Mouse (Mus musculus) small intestine, adult 2 months (tissue): Measurements from ENCODE around the gene Cadm4. TPM values are rescaled to one million over a fixed set of nuclear protein-coding genes. Genes with fewer than 3 reads are reported as not detected.
A peak's percentile ranks its signal among the peaks of the same experiment; 100 is the strongest.

Experiments used
- H3K27ac ChIP-seq: fragments of 200-500 bp; 2 replicates; pipeline ENCODE4 v1.5.1; 2012; ENCODE audit warnings: low read depth, low read length, control low read depth, inconsistent platforms; ENCODE audit not compliant: insufficient read depth
- H3K27me3 ChIP-seq: fragments of 200-500 bp; 2 replicates; pipeline ENCODE4 v1.6.1; 2012; ENCODE audit warnings: mild to moderate bottlenecking, moderate library complexity, low read length, inconsistent platforms; ENCODE audit not compliant: control insufficient read depth, insufficient read depth
- H3K36me3 ChIP-seq: fragments of 200-500 bp; 2 replicates; pipeline ENCODE4 v1.6.1; 2012; ENCODE audit warnings: mild to moderate bottlenecking, low read length, control low read depth, inconsistent platforms; ENCODE audit not compliant: control insufficient read depth, insufficient read depth
- H3K4me1 ChIP-seq: fragments of 200-500 bp; 2 replicates; pipeline ENCODE4 v1.6.1; 2012; ENCODE audit warnings: low read length, inconsistent platforms, mixed read lengths; ENCODE audit not compliant: control insufficient read depth, insufficient read depth, insufficient read length
- H3K4me3 ChIP-seq: fragments of 200-500 bp; 2 replicates; pipeline ENCODE4 v1.5.1; 2012; ENCODE audit warnings: low read depth, mild to moderate bottlenecking, control low read depth, inconsistent platforms, low read length, moderate library complexity
- CTCF ChIP-seq: fragments of 200-500 bp; IDR thresholded peaks from 2 replicates; pipeline ENCODE4 v1.5.1; 2012; ENCODE audit warnings: low read depth, mild to moderate bottlenecking, control low read depth, inconsistent platforms, low read length, moderate library complexity, mixed read lengths; ENCODE audit not compliant: insufficient replicate concordance, insufficient read length; ENCODE audit errors: extremely low read depth
- POLR2A ChIP-seq: fragments of 200-500 bp; IDR thresholded peaks from 2 replicates; pipeline ENCODE4 v1.6.1; 2012; ENCODE audit warnings: low read depth, mild to moderate bottlenecking, control low read depth, inconsistent platforms, low read length, moderate library complexity
- WGBS: fragments of 180-500 bp; shearing (Covaris S2); methylation state at CpG from one replicate; pipeline ENCODE4 v1.1.7; 2018; 5-methylcytosine and 5-hydroxymethylcytosine counted together
- polyA plus RNA-seq: library from polyadenylated mRNA; depleted of rRNA; stranded (reverse); fragments of >200 nt; gene quantifications from 2 replicates; pipeline ENCODE4 v1.2.3, GENCODE M21; 2012

Gene Cadm4
- polyA plus RNA-seq, 1 experiment: 2.9 TPM

DNA sequence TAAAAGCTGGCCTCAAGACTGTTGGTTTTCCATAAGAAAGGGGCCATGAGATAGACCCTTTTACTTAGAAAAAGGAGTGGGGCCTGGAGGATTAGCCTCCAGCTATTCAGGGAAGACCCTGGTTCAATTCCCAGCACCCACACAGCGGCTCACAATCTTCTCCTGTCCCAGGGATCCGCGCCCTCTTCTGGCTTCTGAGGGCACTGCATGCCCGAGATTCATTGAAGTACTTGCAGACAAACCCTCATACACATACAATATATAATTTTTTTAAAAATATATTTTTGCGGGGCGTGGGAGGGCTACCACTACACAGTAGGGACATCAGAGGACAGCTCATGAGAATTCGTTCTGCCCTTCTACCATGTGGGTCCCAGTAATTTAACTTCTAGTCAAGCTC lies 19.1 kb downstream of the Cadm4 start:
- Histone ChIP-seq H3K27ac (no peak overlapping the region), H3K4me3 (no peak overlapping the region), H3K27me3 (peaks cover 28% of the 10 kb centered on the region), H3K36me3 (no peaks in the 10 kb centered on the region), H3K4me1 (no peaks in the 10 kb centered on the region; the same call in 1 of the 2 replicates)
- peak; percentile 46; the same call in 1 of the 2 replicates for TF ChIP-seq CTCF
- TF ChIP-seq POLR2A: no peak
- 37% methylated on average over 7 of the region's 7 CpGs for WGBS

DNA sequence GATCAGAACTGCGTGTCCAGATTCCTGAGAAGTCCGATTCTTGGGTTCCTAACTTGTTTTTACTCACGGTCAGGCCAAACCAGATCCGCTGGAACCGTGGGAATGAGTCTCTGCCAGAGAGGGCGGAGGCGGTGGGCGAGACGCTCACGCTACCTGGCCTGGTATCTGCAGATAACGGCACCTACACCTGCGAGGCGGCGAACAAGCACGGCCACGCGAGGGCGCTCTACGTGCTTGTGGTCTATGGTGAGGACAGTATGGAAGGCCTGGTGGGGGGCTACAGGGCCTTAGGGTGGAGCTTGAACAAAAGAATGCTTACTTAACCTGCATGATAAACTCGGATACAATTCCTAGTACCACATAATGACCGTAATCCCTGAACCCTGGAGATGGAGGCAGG lies 19.7 kb downstream of the Cadm4 start:
- Histone ChIP-seq H3K4me1 (no peaks in the 10 kb centered on the region; the same call in 1 of the 2 replicates), H3K4me3 (no peak overlapping the region), H3K27ac (no peak overlapping the region), H3K36me3 (no peaks in the 10 kb centered on the region), H3K27me3 (peaks cover 28% of the 10 kb centered on the region)
- TF ChIP-seq CTCF (peak; percentile 38; the same call in 1 of the 2 replicates), POLR2A (no peak)
- WGBS: 37% methylated on average over 21 of the region's 21 CpGs

DNA sequence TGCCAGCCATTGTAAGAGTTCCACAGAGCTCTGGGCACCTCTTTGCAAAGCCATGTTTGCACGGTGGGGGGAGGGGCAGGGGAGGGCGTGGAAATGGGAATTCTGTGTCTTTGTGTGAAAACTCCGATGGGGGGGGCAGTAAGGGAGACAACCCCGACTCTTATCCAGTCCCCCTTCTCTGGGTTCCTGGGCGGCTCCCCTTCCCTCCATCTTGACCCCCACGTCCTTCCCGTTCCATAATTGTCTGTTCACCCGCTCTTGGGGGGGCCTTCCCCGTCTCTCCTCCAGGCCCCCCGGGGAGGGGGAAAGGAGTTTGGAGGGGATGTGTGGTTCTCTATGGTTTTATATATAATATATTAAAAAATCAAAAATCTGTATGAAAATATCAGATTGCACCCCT lies 22.2 kb downstream of the Cadm4 start:
- Histone ChIP-seq H3K36me3 (no peaks in the 10 kb centered on the region), H3K27me3 (peaks cover 28% of the 10 kb centered on the region), H3K27ac (no peak overlapping the region), H3K4me1 (no peaks in the 10 kb centered on the region; the same call in none of the 2 replicates), H3K4me3 (no peak overlapping the region)
- TF ChIP-seq CTCF (no peak), POLR2A (no peak)
- WGBS: 19% methylated on average over 10 of the region's 10 CpGs

DNA sequence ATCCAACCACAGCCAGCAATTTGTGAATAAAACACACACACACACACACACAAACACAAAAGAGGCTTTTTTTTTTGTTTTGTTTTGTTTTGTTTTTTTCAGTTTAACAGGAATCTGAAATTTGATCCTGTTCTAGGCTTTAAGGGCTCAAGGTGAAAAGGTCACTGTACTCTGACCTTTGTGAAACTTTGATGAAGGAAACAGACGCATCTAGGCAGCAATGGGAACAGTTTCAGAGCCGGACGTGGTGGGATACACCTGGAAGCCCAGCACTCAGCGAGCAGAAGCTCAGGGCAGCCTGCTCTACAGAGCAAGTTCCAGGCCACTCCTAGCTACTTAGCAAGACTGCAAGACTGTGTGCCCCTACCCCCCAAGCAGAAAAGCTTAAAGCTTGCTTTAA lies 23.0 kb downstream of the Cadm4 start:
- TF ChIP-seq POLR2A: no peak
- no peak for TF ChIP-seq CTCF
- WGBS: 37% methylated on average over 4 of the region's 4 CpGs
- H3K4me3 ChIP-seq: no peak overlapping the region
- no peak overlapping the region for H3K27ac ChIP-seq
- no peaks in the 10 kb centered on the region for H3K36me3 ChIP-seq
- peaks cover 21% of the 10 kb centered on the region for H3K27me3 ChIP-seq
- no peaks in the 10 kb centered on the region; the same call in none of the 2 replicates for H3K4me1 ChIP-seq

DNA sequence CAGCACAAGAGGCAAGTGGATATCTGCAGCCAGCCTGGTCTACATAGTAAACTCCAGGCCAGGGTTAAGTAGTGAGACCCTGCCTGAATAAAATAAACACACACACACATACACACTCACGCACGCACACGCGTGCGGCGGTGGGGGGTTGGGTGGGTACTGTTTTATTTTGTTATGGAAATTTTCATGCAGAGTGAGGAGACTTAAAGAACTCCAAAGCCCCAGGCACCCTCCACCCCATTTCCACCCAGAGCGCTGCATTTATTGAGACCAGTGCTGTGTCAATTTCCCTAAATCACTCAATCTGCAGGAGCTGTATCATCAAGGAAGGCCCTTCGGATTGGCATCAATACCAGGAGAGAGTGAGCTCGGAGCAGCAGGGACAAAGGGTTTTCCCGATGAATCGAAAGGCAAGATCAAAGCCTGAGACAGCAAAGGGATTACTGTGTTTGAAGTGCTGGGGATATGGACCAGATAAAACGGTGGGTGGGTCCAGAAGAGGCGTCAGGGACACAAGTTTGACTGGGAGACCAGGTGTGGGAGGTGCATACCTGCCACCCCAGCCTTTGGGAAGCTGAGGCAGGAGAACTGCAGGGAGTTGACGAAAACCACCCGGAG lies 23.7 kb downstream of the Cadm4 start:
- peaks cover 14% of the 10 kb centered on the region for H3K27me3 ChIP-seq
- no peaks in the 10 kb centered on the region; the same call in none of the 2 replicates for H3K4me1 ChIP-seq
- H3K4me3 ChIP-seq: no peak overlapping the region
- H3K27ac ChIP-seq: no peak overlapping the region
- H3K36me3 ChIP-seq: no peaks in the 10 kb centered on the region
- 69% methylated on average over 15 of the region's 15 CpGs for WGBS
- no peak for TF ChIP-seq POLR2A
- TF ChIP-seq CTCF: no peak

DNA sequence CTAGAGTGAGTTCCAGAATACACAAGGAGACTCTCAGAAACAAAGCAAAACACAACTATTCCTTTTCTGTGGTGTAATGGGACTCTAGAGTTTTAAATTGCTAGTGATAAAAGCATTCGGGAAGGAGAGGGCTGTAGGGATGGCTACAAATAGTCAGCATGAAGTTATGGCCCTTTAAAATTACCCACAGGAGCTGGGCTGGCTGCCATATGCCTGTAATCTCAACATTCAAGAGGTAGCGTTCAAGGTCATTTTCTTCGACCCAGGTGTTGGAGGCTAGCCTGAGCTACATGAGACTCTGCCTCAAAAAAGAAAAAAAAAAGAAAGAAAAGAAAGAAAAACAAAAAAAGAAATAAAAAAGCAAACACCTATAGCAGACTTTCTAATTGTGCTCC lies 24.2 kb downstream of the Cadm4 start:
- Histone ChIP-seq H3K4me1 (no peaks in the 10 kb centered on the region; the same call in none of the 2 replicates), H3K27me3 (peaks cover 14% of the 10 kb centered on the region; the same call in 1 of the 2 replicates), H3K4me3 (no peak overlapping the region), H3K27ac (no peak overlapping the region), H3K36me3 (no peaks in the 10 kb centered on the region)
- no peak for TF ChIP-seq POLR2A
- no peak for TF ChIP-seq CTCF
- 15% methylated on average over 3 of the region's 3 CpGs for WGBS

DNA sequence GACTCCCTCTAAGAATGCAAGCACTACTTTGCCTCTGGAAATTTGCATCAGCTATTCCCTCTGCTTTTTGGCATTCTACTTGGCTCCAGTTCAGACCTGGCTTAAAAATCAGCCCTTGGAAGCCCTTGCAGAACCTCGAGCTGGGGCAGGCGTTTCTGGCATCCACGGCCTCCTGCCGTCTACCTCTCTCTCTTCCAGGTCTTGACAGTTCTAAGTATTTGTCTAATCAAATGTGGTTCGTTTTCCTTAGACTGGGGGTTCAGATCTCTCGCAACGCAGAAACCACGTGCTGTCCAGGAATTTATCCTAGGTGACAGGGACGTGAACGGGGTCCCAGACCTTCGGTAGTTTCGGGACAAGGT lies 24.6 kb downstream of the Cadm4 start:
- H3K27ac ChIP-seq: no peak overlapping the region
- no peak for TF ChIP-seq POLR2A
- peaks cover 2% of the 10 kb centered on the region for H3K4me1 ChIP-seq
- H3K4me3 ChIP-seq: peak overlapping the region; percentile 98
- no peaks in the 10 kb centered on the region for H3K36me3 ChIP-seq
- WGBS: 2% methylated on average over 12 of the region's 12 CpGs
- peaks cover 13% of the 10 kb centered on the region; the same call in 1 of the 2 replicates for H3K27me3 ChIP-seq

DNA sequence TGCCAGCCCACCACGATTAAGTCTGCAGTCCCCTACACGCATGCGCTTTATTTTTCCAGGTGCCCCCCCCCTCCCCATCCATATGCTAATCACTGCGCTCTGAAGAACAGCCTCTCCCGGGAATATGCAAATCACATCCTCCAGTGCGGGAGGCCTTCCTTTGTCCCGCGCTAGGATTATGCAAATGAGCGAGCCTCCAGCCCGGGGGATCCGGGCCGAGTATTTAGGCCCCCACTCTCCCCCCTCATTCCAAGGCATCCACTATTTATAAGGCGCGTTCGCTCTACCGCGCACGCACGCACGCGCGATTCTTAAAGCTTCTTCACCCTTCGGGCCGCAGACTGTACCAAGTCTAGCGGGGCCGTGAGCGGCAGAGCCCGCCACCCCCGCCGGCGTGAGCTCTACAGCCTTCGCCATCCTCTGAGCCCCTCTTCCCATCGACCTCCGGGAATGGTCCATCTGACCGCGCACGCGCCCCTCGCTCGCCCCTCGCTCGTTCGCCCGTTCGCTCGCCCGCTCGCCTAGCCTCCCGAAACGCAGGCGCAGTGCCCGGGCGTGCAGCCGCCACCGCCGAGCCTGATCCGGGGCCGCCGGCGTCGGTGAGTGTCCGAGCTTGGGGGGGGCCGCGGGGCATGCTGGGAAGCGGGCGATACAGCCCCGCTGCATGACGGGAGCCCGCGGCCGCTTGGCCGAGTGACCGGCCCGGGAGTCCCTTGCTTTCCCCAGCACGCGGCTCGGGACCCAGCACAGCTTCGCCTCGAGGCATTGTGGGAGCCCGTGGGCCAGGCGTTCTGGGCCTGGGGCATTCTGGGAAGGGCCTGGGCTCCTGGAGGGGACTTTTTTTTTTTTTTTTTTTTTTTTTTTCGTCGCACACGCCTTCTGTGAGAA lies 25.3 kb downstream of the Cadm4 start, which contains the start of gene Zfp428:
Gene Zfp428, plus strand, starts transcription at position 169 of the 888 bp plus-strand sequence.
- no peaks in the 10 kb centered on the region for H3K36me3 ChIP-seq
- H3K27ac ChIP-seq: peak within 1 kb of the TSS; percentile 85
- peaks cover 2% of the 10 kb centered on the region for H3K4me1 ChIP-seq
- 1% methylated on average over 84 of the region's 84 CpGs for WGBS
- H3K27me3 ChIP-seq: peaks cover 8% of the 10 kb centered on the region; the same call in 1 of the 2 replicates
- TF ChIP-seq CTCF: no peak
- TF ChIP-seq POLR2A: peak; percentile 42; the same call in 1 of the 2 replicates
- H3K4me3 ChIP-seq: peak within 1 kb of the TSS; percentile 98
